Mouse (Mus musculus): ENCODE results near the gene Vps33b. TPM values are rescaled to one million over a fixed set of nuclear protein-coding genes. Genes with fewer than 3 reads are reported as not detected.

The Vps33b gene
- total RNA-seq, 2 experiments from 2014 or later: 33.6 to 54.7 TPM

DNA sequence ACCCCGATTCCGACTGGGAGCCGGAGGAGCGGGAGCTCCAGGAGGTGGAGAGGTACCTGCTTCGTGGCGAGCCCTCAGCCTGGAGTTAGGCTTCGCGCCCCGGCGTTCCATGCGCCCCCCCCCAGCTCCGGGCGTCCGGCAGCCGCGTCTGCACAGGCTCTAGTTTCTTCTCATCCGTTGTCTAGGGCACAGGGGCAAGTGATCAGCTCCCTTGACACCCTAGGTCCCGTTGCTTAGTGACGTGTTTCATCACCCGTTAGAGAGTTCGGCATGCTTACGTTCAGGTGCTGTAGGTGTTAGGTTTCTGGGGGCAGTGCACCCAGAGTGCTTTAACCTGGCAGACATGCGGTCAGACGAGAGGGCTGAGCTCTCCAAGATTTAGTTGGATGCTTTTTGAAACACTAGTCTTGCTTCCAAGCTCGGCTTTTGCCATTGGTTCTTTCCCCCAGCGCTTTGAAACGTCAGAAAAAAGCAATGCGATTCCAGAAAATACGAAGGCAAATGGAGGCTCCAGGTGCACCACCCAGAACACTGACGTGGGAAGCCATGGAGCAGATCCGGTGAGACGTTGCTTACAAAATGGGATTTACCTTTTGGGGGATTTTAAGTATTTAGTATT is 8.0 kb upstream of the Vps33b start:
- peak; percentile 53 for ATAC-seq (replicated peaks; ENCODE audit: low FRiP score, low TSS enrichment, poor library complexity, severe bottlenecking)

DNA sequence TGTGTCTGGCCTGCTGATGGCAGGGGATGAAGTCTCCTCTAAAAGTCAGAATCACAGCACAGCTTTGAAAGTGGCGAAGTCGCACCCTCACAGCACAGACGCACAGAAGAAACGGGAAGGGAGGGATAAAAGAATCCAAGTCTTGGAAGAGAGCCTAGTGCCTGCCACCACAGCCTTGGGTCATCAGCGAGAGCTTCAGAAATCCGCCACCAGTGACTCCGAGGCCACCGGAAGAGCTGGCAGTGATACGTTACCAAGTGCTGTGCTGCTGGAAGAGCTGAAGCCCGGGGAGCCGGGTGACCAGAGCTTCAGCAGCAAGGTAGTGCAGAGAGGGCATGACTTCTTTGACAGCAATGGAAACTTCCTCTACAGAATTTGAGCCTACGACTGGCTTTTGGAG is 4.8 kb upstream of the Vps33b start:
- ATAC-seq (replicated peaks; ENCODE audit: low FRiP score, low TSS enrichment, poor library complexity, severe bottlenecking): no peak

DNA sequence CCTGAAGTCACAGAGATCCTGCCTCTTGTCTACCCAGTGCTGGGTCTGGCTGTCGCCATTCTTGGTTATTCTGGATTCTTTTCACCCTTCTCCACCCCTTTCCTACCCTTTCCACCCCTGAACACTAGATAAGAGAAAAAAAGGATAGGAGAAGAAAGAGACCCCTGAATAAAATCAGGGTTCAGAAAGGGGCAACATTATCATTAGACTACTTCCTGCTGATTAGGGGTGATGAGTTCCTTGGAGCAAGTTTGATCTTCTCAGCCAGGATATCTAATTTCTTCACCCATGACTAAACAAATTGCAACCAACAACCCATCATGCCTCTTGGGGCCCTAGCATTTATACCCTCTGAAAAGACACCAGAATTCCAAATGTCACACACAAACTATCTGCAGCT is 1.7 kb upstream of the Vps33b start:
- no peak for ATAC-seq (replicated peaks; ENCODE audit: low FRiP score, low TSS enrichment, poor library complexity, severe bottlenecking)

DNA sequence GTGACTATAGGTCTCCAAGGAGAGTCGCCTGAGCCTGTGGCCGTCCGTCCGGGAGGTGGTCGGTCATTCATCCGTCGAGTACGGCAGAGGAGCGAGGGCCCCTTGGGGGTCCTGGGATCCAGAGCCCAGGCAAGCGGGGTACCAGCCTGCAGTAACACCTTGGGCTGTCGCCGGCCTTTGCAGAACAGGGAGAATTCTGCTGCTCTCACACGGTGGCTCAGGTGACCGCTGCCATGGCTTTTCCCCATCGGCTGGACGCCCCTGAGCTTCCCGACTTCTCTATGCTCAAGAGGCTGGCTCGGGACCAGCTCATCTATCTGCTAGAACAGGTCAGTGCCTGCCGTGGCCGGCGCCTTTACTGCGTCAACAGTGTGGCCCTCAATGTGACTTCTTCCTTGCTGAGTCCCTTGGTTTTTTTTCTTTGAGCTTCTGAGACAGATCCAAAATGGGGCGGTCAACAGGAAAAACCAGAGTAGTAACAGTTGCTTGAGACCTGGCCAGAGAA is 354 bp downstream of the Vps33b start:
- peak; percentile 49 for ATAC-seq (replicated peaks; ENCODE audit: low FRiP score, low TSS enrichment, poor library complexity, severe bottlenecking)

DNA sequence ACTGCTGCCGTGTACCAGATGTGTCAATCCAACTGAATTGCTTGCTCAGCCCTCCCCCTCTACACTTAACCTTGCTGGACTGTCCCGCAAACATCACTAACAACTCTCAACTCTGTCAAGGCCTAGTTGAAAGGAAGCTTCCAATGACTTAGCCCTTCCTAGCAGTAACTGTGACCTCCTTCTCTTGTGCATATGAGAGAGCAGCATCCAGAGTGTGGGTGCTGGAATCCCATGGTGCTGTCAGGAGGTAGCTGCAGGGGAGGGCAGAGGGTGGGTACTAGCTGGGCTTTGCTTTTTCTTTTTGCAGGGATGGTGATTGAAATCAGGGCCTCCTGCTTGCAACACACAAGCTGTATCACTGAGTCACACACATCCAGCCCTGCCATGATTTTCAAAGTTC is 4.0 kb downstream of the Vps33b start:
- ATAC-seq (replicated peaks; ENCODE audit: low FRiP score, low TSS enrichment, poor library complexity, severe bottlenecking): no peak

DNA sequence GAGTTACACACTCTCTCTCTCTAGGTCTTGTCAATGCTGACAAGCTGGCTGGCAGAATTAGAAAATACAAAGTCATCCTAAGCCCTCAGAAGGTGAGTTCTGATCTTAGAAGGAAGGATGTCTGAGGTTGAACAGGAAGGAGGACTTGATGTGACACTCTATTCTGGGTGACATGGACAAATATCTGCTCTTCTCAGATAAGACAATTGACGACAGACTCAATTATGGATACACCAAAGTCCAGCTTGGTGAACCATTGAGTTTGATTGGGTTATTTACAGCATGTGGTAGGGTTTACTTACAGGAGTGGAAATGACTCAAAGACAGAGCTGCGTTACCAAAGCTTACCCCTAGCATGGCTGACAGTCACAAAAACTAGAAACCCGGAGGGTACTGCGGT is 6.9 kb downstream of the Vps33b start:
- no peak for ATAC-seq (replicated peaks; ENCODE audit: low FRiP score, low TSS enrichment, poor library complexity, severe bottlenecking)

DNA sequence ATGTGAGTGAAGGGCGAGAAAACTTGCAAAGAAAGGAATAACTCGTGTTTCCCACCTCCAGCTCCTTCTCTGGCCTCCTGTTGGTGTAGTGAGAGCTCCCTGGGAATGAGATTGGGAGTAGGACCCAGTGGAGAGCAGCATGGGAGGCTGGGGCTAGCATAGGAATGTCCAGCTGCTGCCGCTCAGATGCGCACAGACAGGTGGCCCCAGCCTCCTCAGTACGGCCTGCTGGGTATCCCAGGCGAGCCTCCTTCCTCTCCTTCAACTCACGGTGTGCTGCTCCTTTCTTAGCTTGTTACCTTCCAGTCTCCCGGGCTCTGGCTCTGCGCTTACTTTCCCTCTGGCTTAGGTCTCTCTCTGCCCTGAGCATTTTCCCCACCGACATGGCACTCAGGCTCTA is 10.6 kb downstream of the Vps33b start:
- ATAC-seq (replicated peaks; ENCODE audit: low FRiP score, low TSS enrichment, poor library complexity, severe bottlenecking): no peak

DNA sequence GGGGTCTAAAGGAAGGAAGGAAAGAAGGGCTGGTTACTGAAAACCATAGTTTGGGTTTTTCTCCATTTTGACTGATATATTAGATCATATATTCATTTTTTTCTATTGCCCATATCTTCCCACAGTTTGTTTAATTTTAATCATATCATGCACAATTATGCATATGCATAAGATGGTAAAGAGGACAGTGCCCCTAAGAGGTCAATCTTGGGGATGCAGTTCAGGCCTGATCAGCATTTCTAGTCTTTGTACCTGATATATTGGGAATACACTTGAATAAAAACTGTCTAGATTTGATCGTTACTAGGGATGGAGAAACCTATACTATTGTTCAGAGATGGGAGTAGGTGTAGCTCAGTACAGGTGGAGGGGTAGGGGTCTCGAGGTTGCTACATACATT is 11.5 kb downstream of the Vps33b start:
- ATAC-seq (replicated peaks; ENCODE audit: low FRiP score, low TSS enrichment, poor library complexity, severe bottlenecking): no peak

DNA sequence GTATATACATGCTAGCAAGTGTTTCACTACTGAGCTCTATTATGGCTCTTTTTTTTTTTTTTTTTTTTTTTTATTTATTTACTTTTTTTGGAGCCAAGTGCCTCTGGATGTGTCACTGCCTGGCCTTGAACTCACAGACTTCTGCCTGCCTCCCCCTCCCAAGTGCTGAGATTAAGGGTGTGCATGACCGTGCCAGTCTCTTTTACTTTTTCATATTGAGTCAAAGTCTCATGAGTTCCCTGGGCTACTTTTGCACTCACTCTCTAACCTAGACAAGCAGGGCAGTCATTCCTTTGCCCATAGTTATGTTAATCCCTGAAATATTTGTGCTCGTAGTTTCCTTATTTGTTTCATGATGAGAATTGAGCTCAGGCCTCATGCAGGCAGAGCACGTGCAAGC is 12.2 kb downstream of the Vps33b start:
- ATAC-seq (replicated peaks; ENCODE audit: low FRiP score, low TSS enrichment, poor library complexity, severe bottlenecking): no peak

DNA sequence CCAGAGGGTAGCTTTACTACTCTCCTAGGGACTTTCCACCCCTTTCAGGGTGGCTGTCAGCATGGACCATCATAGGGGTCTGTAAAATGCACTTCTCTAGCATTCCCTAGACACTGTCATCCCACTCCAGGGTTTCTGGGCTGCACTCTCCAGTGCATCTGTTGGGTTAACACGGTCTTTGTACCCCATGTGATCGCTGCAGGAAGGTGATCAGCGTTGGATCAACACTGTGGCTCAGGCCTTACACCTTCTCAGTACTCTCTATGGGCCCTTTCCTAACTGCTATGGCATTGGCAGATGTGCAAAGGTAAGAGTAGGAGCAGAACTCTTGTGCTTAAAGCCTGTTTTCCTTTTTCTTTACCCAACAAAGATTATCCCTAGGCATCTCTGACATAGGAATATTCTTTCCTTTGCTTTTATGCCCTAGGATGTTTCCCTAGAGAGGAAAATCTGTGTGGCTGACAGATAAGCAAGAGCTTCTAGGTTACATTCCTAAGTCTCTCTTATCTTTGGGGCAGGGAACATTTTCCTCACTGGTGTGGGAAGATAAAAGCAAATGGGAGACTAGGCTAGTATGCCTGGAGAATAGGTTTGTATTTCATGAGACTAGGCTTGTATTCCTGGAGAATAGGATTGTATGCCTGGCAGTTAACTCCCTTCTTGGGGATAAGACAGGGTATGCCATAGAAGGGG is 13.9 kb downstream of the Vps33b start:
- no peak for ATAC-seq (replicated peaks; ENCODE audit: low FRiP score, low TSS enrichment, poor library complexity, severe bottlenecking)

DNA sequence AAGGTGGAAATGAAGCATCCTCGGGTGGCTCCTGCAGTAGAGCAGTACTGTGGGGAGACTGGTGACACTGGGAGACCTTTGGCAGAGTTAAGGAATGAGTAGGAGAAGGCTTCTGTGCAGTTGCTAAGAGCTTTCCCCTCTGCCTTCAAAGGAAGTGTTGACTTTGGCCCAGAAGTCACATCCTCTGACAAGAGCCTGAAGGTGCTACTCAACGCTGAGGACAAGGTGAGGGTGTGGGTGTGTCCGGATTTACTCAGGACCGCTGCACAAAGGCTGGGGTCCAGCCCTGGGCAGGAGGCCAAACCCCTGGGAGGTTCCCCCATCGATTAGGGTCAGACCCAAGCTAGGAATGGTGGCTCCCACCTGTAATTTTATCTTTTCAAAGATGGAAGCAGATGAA is 14.9 kb downstream of the Vps33b start:
- no peak for ATAC-seq (replicated peaks; ENCODE audit: low FRiP score, low TSS enrichment, poor library complexity, severe bottlenecking)

DNA sequence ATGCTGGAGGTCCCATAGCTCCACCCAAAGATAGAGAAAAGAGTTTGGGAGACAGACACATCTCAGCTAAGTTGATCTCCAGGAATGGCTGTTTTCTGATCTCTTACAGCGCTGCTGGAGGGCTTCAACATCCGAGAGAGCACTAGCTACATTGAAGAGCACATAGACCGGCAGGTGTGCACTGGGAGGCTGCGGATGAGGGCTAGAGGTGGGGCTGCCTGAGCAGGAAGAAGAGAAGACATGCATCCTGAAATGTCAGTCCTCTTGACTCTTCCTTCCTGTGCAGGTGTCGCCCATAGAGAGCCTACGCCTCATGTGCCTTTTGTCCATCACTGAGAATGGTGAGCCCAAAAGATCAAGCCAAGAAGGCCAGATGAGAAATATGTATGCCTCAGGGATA is 16.3 kb downstream of the Vps33b start:
- ATAC-seq (replicated peaks; ENCODE audit: low FRiP score, low TSS enrichment, poor library complexity, severe bottlenecking): no peak

DNA sequence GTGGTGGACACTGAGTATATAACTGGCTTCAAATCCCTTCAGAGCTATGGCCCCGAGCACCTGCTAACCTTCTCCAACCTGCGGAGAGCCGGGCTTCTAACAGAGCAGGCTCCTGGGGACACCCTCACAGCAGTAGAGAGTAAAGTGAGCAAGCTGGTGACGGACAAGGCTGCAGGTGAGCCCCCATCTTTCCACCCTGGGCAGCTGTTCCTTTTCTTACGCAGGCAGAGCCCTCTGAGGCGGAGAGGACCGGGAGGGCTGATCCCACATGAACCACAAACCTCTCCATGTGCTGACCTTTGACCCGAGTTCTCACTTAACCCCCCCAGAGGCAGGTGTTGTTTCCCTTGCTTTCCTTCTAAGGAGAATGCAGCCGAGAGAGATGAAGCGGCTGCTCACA is 18.3 kb downstream of the Vps33b start:
- no peak for ATAC-seq (replicated peaks; ENCODE audit: low FRiP score, low TSS enrichment, poor library complexity, severe bottlenecking)

DNA sequence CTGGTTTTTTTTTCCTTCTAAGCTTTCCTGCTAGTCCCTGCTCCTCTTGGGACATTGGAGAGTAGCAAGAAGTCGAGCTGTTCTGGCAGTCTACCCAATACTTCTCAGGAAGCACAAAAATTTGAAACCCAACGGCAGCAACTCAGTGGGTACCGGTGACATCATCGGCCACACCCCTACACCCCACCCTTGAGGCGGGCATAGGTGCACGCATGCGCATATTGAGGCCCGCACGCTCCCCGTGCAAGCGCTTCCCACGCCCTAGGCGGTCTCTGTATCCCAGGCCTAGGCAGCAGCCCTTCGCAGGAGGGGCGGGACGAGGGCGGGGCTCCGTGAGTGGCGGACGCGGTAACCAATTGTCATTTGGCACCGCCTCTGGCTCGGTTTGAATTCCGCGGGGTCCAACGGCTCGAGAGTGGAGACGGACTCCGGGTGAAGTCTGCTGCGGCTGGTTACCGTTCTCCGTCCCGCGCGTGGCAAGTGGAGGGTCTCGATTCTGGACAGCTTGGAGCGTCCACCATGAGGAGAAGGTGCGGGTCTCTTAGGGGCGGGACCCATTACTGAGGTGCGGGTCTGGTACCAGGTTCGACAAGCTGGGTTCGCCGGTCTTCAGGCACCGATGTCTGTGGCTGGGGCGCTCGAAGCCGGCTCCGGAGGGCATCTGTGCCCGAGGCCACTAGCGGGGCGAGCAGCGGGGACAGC is 24.8 kb downstream of the Vps33b start, which contains the start of gene Prc1:
Prc1 (plus strand) TSS at position 389 of the 702 bp plus-strand sequence.
- peak; percentile 98 for ATAC-seq (replicated peaks; ENCODE audit: low FRiP score, low TSS enrichment, poor library complexity, severe bottlenecking)

DNA sequence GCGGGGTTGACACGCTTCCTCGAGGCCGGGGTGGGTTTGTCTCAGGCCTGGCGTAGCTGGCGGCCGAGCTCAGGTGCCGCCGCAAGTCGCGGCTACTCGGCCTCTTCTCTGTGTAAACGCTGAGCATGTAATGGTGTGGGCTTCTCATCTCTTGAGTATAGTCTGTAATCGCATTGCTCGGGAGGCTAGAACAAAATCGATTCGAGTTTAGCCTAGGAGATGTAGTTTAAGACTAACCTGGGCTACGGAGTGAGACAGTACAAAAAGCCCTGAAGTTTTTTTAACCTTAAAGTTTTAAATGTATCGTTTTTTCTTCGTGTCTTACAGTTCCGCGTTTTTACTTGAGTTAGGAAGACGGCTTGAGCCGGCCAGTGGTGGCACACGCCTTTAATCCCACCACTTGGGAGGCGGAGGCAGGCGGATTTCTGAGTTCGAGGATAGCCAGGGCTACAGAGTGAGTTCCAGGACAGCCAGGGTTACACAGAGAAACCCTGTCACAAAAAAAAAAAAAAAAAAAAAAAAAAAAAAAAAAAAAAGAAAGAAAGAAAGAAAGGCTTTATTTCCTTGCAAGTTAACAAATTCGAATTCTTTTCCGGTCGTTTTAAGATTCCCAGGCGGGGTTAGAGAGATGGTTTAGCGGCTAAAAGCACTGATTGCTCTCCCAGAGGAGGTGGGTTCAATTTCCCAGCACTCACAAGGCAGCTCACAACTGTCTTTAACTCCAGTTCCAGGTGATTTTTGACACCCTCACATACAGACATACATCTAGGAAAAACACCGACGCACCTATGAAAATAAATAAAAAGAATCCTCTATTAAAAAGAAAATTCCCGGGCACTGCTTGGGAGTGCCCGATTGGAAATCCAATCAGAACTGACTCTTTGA is 25.6 kb downstream of the Vps33b start:
- ATAC-seq (replicated peaks; ENCODE audit: low FRiP score, low TSS enrichment, poor library complexity, severe bottlenecking): no peak

DNA sequence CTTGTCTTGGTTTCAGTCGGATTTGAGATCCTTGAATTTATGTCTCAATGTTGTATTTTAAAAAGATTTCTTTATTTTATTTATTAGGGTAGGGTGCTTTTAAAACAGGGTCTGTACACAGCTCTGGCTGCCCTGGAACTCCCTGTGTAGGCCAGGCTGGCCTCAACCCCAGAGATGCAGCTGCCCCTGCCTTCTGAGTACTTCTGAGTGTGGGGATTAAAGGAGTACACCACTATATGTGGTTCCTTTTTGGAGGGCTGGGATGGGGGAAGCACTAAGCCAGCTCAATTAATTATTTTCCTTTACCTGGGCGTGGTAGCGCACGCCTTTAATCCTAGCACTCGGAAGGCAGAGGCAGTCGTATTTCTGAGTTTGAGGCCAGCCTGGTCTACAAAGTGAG is 27.0 kb downstream of the Vps33b start:
- no peak for ATAC-seq (replicated peaks; ENCODE audit: low FRiP score, low TSS enrichment, poor library complexity, severe bottlenecking)

DNA sequence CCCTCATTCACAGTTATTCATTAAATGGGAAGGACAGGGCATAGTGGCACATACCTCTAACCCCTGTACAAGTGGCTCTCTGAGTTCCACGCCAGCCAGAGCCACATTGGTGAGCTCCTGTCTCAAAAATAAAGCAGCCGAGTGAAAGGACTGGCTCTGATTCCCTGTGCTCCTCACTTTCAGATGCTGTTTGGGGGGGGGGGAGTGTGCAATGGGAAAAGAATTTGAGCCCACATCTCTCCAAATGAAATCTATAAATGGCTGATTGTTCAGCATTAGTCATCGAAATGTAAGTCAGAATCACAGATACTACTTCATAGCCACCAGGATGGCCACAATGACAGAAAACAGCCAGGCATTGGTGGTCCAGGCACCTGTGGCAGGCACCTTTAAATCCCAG is 27.6 kb downstream of the Vps33b start:
- ATAC-seq (replicated peaks; ENCODE audit: low FRiP score, low TSS enrichment, poor library complexity, severe bottlenecking): no peak

DNA sequence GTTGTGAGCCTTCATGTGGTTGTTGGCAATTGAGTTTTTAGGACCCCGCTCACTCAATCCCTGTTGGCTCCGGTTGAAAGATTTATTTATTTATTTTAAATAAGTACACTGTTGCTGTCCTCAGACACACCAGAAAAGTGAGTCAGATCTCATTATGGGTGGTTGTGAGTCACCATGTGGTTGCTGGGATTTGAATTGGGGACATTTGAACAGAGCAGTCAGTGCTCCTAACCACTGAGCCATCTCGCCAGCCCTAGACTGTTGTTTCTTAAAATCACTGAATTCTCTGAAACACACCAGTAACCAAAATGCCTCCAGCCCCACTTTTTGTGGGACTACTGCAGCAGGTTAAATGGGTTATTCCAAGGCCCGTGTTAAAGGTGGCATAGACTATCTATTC is 29.3 kb downstream of the Vps33b start:
- no peak for ATAC-seq (replicated peaks; ENCODE audit: low FRiP score, low TSS enrichment, poor library complexity, severe bottlenecking)

DNA sequence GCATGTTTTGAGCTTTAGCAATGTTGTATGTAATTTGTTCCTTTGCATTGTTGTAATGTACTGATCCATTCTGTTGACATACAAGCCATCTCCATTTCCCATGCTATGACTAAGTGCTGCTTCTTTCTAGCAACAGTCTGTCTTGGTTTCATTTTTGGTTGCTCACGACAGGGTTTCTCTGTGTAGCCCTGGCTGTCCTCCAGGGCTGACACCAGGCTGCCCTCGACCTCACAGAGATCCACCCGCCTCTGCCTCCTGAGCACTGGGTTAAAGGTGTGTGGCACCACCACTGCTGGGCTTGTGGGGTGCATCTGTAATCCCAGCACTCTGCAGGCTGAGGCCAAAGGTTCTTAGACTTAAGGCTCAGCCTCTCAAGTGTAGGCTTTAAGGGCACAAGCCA is 30.1 kb downstream of the Vps33b start:
- no peak for ATAC-seq (replicated peaks; ENCODE audit: low FRiP score, low TSS enrichment, poor library complexity, severe bottlenecking)

DNA sequence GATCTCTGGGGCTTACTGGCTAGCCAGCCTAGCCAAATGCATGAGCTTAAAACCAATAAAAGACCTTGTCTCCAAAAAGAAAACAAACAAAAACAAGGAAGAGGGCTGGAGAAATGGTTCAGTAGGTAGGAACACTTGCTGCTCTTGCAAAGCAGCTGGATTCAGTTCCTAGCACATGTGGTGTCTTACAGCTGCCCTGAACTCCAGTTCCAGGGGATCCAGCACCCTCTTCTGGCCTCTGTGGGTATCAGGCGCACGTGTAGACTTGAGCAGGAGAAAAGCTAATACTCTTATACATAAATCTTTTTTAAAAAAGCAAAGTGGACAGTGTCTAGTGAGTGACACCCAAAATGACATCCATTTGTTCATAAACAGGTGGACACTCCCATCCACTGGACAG is 32.1 kb downstream of the Vps33b start:
- ATAC-seq (replicated peaks; ENCODE audit: low FRiP score, low TSS enrichment, poor library complexity, severe bottlenecking): no peak

Data from megakaryocyte-erythroid progenitor cell, adult 5-6 weeks (primary cell).